Mouse (Mus musculus): Measurements from ENCODE around the gene Glis2.
A peak's percentile ranks its signal among the peaks of the same experiment; 100 is the strongest.

The Glis2 gene

DNA sequence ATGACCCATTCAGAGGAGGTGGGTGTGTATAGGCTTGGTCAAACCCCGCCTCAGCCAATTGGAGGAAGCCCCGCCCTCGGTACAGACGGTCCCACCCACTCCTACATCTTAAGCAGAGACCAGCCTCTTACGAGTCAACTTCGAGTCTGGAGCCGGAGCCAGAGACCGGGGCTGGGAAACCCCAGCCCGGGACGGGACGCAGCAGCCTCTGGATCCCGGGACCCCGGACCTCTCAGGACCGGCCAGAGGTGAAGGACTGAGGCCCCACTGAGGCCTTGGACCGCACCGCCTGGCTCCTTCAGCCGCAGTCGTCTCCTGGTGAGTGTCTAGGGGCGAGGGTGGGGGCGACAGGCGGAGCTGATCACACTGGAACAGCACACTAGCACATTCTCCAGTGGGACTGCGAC, 45.3 kb downstream of the Glis2 start, which contains the start of the genes Vasn and Dnaja3:
Gene Vasn, plus strand, starts transcription at position 111 of the 407 bp plus-strand sequence.
Gene Dnaja3, plus strand, starts transcription at position 159 of the 407 bp plus-strand sequence.
- peak; percentile 76 to 77 for DNase-seq (ENCODE audit: low spot score in 2 of 2)

DNA sequence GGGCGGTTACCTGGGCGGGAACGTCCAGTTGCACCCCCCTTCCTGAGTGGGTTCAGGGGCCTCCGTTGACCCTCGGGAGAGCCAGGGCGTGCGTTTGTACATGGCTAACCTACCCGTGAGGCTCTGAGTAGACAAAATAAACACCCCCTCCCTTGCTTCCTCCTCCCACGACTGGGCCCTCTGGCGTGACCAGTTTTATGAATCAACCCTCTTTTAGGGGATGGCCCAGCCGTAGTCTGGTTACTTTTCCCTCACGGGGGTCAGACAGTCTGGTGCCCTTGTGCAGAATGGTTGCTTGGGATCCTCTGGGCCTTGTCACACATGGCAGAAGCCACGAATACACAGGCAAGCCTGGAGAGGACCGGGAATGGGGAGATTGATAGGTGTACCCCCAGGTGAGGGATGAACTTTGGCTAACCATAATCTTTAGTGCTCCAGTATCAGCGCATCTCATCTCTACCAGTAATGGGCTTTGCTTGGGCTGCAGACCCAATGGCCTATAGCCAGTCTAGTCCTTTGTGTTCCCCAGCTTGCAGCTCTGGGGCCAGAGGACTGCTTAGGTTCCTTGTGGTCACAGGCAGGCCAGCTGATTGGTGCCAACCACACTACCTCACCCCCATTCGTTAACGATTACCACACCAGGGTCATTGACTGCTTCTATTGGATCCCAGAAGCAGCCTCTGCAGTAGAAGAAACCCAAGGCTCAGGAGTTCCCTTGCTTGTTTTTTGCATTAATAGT, 45.9 kb downstream of the Glis2 start:
- no peak for DNase-seq (ENCODE audit: low spot score in 2 of 2)

GRCm38 (mm10) chr16:4641119-4641838, 46.8 kb downstream of the Glis2 start:
- DNase-seq (ENCODE audit: low spot score in 2 of 2): no peak

- peak; percentile 63 to 65 for DNase-seq (ENCODE audit: low spot score in 2 of 2)
Measured at GRCm38 (mm10) chr16:4642190-4642589, 47.7 kb downstream of the Glis2 start.

DNA sequence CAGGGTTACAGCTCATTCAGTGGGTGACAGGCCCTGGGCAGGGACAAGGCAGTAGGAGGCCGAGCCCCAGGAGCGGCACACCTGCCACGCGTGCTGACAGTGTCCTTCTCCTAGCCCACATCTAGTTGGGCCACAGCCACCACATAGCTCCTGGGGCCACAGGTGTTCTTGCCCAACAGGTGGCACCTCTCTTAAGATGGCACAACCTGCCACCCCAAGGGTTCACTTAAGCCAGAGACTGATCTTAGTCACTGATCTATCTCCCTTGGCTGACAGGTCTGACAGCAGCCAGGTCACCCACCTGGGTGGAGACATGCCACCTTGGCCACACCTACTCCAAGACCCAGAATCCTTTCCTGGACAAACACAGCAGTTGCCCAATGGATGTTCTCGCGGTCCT, 48.4 kb downstream of the Glis2 start:
- no peak for DNase-seq (ENCODE audit: low spot score in 2 of 2)

- peak; percentile 73 to 81 for DNase-seq (ENCODE audit: low spot score in 2 of 2)
Measured at GRCm38 (mm10) chr16:4643670-4644419, 49.3 kb downstream of the Glis2 start.

GRCm38 (mm10) chr16:4645867-4646266, 51.4 kb downstream of the Glis2 start:
- no peak for DNase-seq (ENCODE audit: low spot score in 2 of 2)

DNA sequence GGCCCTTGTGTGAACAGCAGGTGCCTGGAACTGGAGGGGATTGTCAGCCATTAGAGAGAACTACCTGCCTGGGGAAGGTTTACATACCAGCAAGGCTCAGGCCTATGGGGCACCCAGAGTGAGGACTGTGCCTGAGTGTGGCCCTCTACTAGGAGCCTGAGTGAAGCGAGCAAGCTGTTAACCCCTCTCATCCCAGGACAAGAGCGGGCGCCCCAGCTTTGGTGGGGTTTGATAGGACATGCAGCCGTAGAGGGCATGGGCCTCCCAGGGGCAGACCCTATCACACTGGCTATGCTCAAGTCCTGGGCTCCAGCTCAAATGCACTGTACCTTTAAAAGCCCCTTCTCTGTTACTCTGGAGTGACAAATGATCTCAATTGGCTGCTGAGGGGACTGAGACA, 52.3 kb downstream of the Glis2 start:
- DNase-seq (ENCODE audit: low spot score in 2 of 2): no peak

DNA sequence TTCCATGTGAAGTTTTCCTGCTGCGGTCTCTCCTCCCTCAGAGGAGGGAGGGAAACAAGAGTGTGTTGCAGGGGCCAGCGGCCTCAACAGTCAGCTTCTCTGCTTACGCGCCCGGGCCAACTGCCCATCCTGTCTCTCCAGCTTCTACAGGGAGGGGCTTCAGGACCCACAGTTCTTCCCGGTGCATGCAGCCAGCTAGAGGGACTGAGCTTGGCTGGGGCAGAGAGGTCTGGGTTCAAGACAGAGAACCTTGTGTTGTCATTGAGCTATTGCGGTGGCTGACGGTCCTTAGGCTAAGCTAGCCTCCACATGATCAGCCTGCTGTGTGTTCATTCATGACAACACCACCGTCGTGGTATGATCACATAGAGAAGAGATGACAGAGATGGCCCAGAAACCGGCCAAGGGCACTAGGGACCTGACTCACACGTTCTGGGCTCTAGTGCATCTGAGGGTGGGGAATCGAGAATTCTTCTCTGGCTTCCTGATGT, 53.2 kb downstream of the Glis2 start:
- DNase-seq (ENCODE audit: low spot score in 2 of 2): no peak

GRCm38 (mm10) chr16:4648416-4649023, 54.0 kb downstream of the Glis2 start:
- DNase-seq (ENCODE audit: low spot score in 2 of 2): no peak

DNA sequence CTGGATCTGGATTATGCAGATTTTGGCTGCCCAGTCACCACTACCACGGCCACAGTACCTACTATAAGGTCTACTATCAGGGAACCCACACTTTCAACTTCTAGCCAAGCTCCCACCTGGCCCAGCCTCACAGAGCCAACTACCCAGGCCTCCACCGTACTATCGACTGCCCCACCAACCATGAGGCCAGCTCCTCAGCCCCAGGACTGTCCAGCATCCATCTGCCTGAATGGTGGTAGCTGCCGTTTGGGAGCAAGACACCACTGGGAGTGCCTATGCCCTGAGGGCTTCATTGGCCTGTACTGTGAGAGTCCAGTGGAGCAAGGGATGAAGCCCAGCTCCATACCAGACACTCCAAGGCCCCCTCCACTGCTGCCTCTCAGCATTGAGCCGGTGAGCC, 54.7 kb downstream of the Glis2 start:
- no peak for DNase-seq (ENCODE audit: low spot score in 2 of 2)

- no peak for DNase-seq (ENCODE audit: low spot score in 2 of 2)
Measured at GRCm38 (mm10) chr16:4649692-4650091, 55.2 kb downstream of the Glis2 start.

DNA sequence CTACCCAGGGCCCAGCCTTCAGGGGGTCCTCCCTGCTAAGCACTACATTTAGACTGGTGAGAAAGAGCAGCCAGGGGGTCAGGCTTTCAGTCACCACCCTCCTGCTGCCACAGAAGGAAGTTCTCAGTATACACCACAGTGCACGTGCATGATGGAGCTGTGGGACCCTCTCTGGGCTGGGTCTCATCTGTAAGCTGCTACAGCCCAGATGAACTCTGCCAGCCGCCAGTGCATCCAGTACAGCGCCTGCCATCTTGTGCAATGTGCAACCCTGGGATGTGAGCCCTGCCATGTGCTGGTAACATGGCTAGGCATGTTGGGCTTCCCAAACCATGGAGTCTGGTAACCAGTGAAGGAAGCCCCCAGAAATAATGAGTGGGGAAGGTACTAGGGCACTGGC, 55.6 kb downstream of the Glis2 start:
- no peak for DNase-seq (ENCODE audit: low spot score in 2 of 2)

DNA sequence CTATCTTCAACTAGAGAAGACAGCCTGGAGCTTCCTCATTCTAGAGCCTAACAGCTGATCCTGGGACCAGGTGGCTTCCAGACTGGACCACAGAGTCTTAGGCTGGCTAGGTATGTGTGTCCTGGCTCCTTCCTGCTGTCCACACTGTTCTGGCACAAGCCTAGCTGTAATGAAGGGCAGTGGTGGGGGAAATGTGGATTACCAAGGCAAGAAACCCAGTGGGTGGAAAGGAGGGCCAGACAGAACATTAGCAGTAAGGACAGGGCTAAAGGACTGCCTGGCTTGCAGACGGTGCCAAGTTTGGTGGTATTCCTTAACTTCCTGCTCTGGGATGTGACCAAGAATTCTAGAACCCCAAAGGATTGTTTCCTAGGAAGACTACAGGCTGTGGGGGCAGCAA, 56.6 kb downstream of the Glis2 start:
- no peak for DNase-seq (ENCODE audit: low spot score in 2 of 2)

DNA sequence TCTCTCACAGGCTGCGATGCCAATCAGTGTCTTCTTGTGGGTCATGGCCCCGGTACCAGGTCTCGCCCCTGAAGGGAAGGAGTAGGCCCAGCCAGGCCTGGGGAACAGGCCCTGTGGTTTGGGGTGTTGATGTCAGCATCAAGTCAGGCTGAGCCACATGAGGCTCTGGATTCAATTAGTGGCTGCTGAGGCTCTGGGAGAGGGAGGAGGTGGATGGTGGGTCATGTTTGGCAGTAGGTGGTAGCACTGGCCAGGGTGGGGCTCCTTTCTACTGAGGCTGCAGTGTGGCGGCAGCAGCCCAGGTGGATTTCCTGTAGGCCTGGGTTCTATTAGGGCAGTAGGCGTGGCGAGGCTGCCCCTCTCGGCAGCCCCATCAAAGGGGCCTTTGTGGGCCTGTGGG, 57.1 kb downstream of the Glis2 start:
- no peak for DNase-seq (ENCODE audit: low spot score in 2 of 2)

GRCm38 (mm10) chr16:4652707-4653416, 58.3 kb downstream of the Glis2 start:
- no peak for DNase-seq (ENCODE audit: low spot score in 2 of 2)

DNA sequence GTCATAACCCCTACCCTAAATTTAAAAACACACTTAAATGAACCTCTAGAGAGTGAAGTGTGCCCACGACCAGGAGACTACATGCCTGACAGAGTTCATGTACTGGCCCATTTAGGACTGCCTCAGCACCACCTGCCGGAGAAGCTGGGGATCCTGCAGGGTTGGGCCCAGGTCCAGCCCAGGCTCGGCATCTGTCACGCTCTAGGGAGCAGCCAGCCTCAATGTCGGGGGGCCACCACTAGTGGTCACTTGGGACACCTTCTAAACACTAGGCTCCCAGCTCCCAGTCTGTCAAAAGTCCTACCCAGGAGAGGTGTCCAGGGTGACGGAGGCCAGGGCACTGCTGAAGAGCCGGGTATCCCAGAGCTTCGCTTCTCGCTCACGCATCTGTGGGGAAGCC, 60.2 kb downstream of the Glis2 start:
- no peak for DNase-seq (ENCODE audit: low spot score in 2 of 2)

DNA sequence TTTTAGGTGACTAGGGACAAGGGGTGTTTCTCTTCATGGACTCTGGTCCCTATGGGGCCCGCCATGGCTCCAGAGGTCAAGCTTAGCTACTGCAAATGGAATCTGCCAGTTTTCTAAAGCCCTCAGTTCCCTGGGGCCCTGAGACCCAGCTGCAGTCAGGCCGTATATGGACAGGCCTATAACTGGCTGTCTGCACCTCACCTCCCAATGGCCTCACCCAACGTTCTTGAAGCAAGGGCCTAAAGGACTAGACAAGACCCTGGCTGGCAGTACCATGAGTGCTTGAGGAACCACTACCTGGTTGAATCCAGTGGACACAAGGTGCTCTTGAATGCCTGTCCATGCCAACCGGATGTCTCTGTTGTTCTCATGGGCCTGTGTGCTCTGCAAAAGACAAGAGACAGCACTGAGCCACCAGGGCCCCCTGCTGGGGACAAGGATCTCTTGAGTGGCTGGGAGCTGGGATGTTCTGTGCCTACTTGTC, 60.8 kb downstream of the Glis2 start:
- DNase-seq (ENCODE audit: low spot score in 2 of 2): no peak

- DNase-seq (ENCODE audit: low spot score in 2 of 2): no peak
Measured at GRCm38 (mm10) chr16:4655764-4656570, 61.5 kb downstream of the Glis2 start.

- no peak for DNase-seq (ENCODE audit: low spot score in 2 of 2)
Measured at GRCm38 (mm10) chr16:4656571-4657081, 62.1 kb downstream of the Glis2 start.
